Mouse (Mus musculus): ENCODE data around the gene Defb10.
"Not testable (repeated sequence)": the region's sequence is repeated elsewhere in the genome, so short reads cannot be mapped to it uniquely, and the experiment has no call there.

Gene Defb10

GRCm38 (mm10) chr8:21858586-21858985, at the start of gene Defb10:
Gene Defb10 (plus strand): TSS chr8:21858901.
- DNase-seq, result not testable (repeated sequence)

DNA sequence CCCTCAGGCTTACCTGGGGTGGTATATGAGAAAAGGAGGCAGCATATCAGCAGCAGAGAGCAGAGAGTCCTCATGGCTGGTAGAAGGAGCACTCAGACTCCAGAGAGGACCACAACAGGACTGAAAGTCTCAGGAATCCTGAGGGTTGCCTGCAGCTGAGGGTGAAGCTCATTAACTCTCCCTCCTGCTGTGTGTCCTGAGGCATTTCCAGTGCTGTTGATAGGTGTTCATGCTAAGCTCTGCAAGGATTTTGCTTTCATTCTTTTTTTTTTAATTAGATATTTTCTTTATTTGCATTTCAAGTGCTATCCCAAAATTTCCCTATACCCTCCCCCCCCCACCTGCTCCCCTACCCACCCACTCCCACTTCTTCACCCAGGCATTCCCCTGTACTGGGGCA, 26.6 kb downstream of the Defb10 start, which contains the start of gene Defb9:
Defb9 (minus strand) TSS at position 101 of the 400 bp plus-strand sequence.
- DNase-seq, result not testable (repeated sequence)

DNA sequence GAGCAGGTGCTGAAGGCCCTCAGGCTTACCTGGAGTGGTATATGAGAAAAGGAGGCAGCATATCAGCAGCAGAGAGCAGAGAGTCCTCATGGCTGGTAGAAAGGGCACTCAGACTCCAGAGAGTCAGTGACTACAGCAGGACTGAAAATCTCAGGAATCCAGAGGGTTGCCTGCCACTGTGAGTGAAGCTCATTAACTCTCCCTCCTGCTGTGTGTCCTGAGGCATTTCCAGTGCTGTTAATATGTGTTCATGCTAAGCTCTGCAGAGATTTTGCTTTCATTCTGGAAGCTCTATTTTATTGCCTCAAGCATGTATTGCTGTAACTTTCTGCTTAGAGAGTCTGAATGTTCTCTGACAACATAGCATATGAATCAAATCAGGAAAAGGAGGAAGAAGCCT, 47.6 kb downstream of the Defb10 start, which contains the start of gene Defb11:
Defb11 (minus strand) TSS at position 123 of the 400 bp plus-strand sequence.
- peak; percentile 56 for DNase-seq
